Mouse (Mus musculus): ENCODE measurements around the gene Cux1. TPM values are rescaled to one million over a fixed set of nuclear protein-coding genes. Genes with fewer than 3 reads are reported as not detected.

Gene Cux1
- polyA plus RNA-seq, 1 experiment: 69.2 TPM

- Histone ChIP-seq H3K27me3 (ENCODE audit: control insufficient read depth, insufficient read depth, low read length) (no peaks in the 10 kb centered on the region), H3K27ac (ENCODE audit: insufficient read depth, low read length) (no peak overlapping the region), H3K4me3 (replicated peaks; ENCODE audit: insufficient read depth, low read depth, low read length) (no peak overlapping the region), H3K4me1 (ENCODE audit: control insufficient read depth, insufficient read depth, low read length) (no peaks in the 10 kb centered on the region)
- 92% methylated on average over 15 of the region's 15 CpGs for WGBS
- DNase-seq: no peak
- no peak for TF ChIP-seq CTCF (IDR thresholded peaks at IDR 0.05; ENCODE audit: borderline replicate concordance, insufficient read depth, low read depth, low read length)
- TF ChIP-seq POLR2A (IDR thresholded peaks at IDR 0.05; ENCODE audit: borderline replicate concordance, insufficient read depth, low read length): no peak
Measured at GRCm38 (mm10) chr5:136343156-136343890, 224.0 kb downstream of the Cux1 start.

- Histone ChIP-seq H3K27me3 (ENCODE audit: control insufficient read depth, insufficient read depth, low read length) (no peaks in the 10 kb centered on the region), H3K4me3 (replicated peaks; ENCODE audit: insufficient read depth, low read depth, low read length) (no peak overlapping the region), H3K27ac (ENCODE audit: insufficient read depth, low read length) (no peak overlapping the region), H3K4me1 (ENCODE audit: control insufficient read depth, insufficient read depth, low read length) (no peaks in the 10 kb centered on the region; the same call in 1 of the 2 replicates)
- WGBS: 54% methylated on average over 4 of the region's 4 CpGs
- peak in 1 of 2 experiments; percentile 26 for DNase-seq
- TF ChIP-seq CTCF (IDR thresholded peaks at IDR 0.05; ENCODE audit: borderline replicate concordance, insufficient read depth, low read depth, low read length) (no peak), POLR2A (IDR thresholded peaks at IDR 0.05; ENCODE audit: borderline replicate concordance, insufficient read depth, low read length) (no peak)
Measured at GRCm38 (mm10) chr5:136336798-136337527, 230.3 kb downstream of the Cux1 start.

- H3K27me3 ChIP-seq (ENCODE audit: control insufficient read depth, insufficient read depth, low read length): no peaks in the 10 kb centered on the region
- no peak overlapping the region for H3K4me3 ChIP-seq (replicated peaks; ENCODE audit: insufficient read depth, low read depth, low read length)
- H3K27ac ChIP-seq (ENCODE audit: insufficient read depth, low read length): no peak overlapping the region
- TF ChIP-seq POLR2A (IDR thresholded peaks at IDR 0.05; ENCODE audit: borderline replicate concordance, insufficient read depth, low read length): no peak
- no peak for TF ChIP-seq CTCF (IDR thresholded peaks at IDR 0.05; ENCODE audit: borderline replicate concordance, insufficient read depth, low read depth, low read length)
- H3K4me1 ChIP-seq (ENCODE audit: control insufficient read depth, insufficient read depth, low read length): no peaks in the 10 kb centered on the region; the same call in 1 of the 2 replicates
- DNase-seq: no peak
- 91% methylated on average over 4 of the region's 4 CpGs for WGBS
Measured at GRCm38 (mm10) chr5:136335681-136336080, 231.6 kb downstream of the Cux1 start.

- H3K27ac ChIP-seq (ENCODE audit: insufficient read depth, low read length): no peak overlapping the region
- H3K4me3 ChIP-seq (replicated peaks; ENCODE audit: insufficient read depth, low read depth, low read length): no peak overlapping the region
- WGBS: 85% methylated on average over 4 of the region's 4 CpGs
- H3K4me1 ChIP-seq (ENCODE audit: control insufficient read depth, insufficient read depth, low read length): no peaks in the 10 kb centered on the region; the same call in 1 of the 2 replicates
- no peak for TF ChIP-seq POLR2A (IDR thresholded peaks at IDR 0.05; ENCODE audit: borderline replicate concordance, insufficient read depth, low read length)
- TF ChIP-seq CTCF (IDR thresholded peaks at IDR 0.05; ENCODE audit: borderline replicate concordance, insufficient read depth, low read depth, low read length): no peak
- no peaks in the 10 kb centered on the region for H3K27me3 ChIP-seq (ENCODE audit: control insufficient read depth, insufficient read depth, low read length)
- no peak for DNase-seq
Measured at GRCm38 (mm10) chr5:136334780-136335179, 232.5 kb downstream of the Cux1 start.

GRCm38 (mm10) chr5:136334051-136334450 is 233.2 kb downstream of the Cux1 start:
- Histone ChIP-seq H3K27me3 (ENCODE audit: control insufficient read depth, insufficient read depth, low read length) (no peaks in the 10 kb centered on the region), H3K4me1 (ENCODE audit: control insufficient read depth, insufficient read depth, low read length) (no peaks in the 10 kb centered on the region; the same call in 1 of the 2 replicates), H3K4me3 (replicated peaks; ENCODE audit: insufficient read depth, low read depth, low read length) (no peak overlapping the region), H3K27ac (ENCODE audit: insufficient read depth, low read length) (no peak overlapping the region)
- 98% methylated on average over 1 of the region's 1 CpGs for WGBS
- TF ChIP-seq POLR2A (IDR thresholded peaks at IDR 0.05; ENCODE audit: borderline replicate concordance, insufficient read depth, low read length) (no peak), CTCF (IDR thresholded peaks at IDR 0.05; ENCODE audit: borderline replicate concordance, insufficient read depth, low read depth, low read length) (no peak)
- DNase-seq: no peak

- Histone ChIP-seq H3K27ac (ENCODE audit: insufficient read depth, low read length) (no peak overlapping the region), H3K27me3 (ENCODE audit: control insufficient read depth, insufficient read depth, low read length) (no peaks in the 10 kb centered on the region), H3K4me1 (ENCODE audit: control insufficient read depth, insufficient read depth, low read length) (no peaks in the 10 kb centered on the region; the same call in 1 of the 2 replicates), H3K4me3 (replicated peaks; ENCODE audit: insufficient read depth, low read depth, low read length) (no peak overlapping the region)
- no peak for DNase-seq
- WGBS: 81% methylated on average over 11 of the region's 11 CpGs
- TF ChIP-seq CTCF (IDR thresholded peaks at IDR 0.05; ENCODE audit: borderline replicate concordance, insufficient read depth, low read depth, low read length) (no peak), POLR2A (IDR thresholded peaks at IDR 0.05; ENCODE audit: borderline replicate concordance, insufficient read depth, low read length) (no peak)
Measured at GRCm38 (mm10) chr5:136332786-136333462, 234.4 kb downstream of the Cux1 start.

- TF ChIP-seq CTCF (IDR thresholded peaks at IDR 0.05; ENCODE audit: borderline replicate concordance, insufficient read depth, low read depth, low read length) (peak; percentile 38; the same call in 1 of the 2 replicates), POLR2A (IDR thresholded peaks at IDR 0.05; ENCODE audit: borderline replicate concordance, insufficient read depth, low read length) (no peak)
Measured at GRCm38 (mm10) chr5:136327736-136328135, 239.6 kb downstream of the Cux1 start.

More at GRCm38 (mm10) chr5:136327736-136328135, 239.6 kb downstream of the Cux1 start:
- no peak for DNase-seq
- peaks cover 16% of the 10 kb centered on the region for H3K4me1 ChIP-seq (ENCODE audit: control insufficient read depth, insufficient read depth, low read length)
- H3K4me3 ChIP-seq (replicated peaks; ENCODE audit: insufficient read depth, low read depth, low read length): no peak overlapping the region
- H3K27ac ChIP-seq (ENCODE audit: insufficient read depth, low read length): no peak overlapping the region
- no peaks in the 10 kb centered on the region for H3K27me3 ChIP-seq (ENCODE audit: control insufficient read depth, insufficient read depth, low read length)
- WGBS: 88% methylated on average over 2 of the region's 2 CpGs

All from cerebellum, adult 2 months (tissue).